Mouse (Mus musculus) kidney, embryonic 16.5 days (tissue): ENCODE data around the gene Rassf8. TPM values are rescaled to one million over a fixed set of nuclear protein-coding genes. Genes with fewer than 3 reads are reported as not detected.

Source experiments
- ATAC-seq: fragments of 200-750 bp; cut with Nextera tagmentation; 2 replicates; pipeline ENCODE4 v1.8.0; 2017; ENCODE audit warnings: moderate TSS enrichment; ENCODE audit not compliant: low FRiP score, low TSS enrichment
- H3K27ac ChIP-seq: fragments of 300-500 bp; sonication (generic); 2 replicates; pipeline ENCODE4 v1.5.1; 2014; ENCODE audit warnings: low read length
- H3K27me3 ChIP-seq: fragments of 300-500 bp; sonication (generic); 2 replicates; pipeline ENCODE4 v1.6.1; 2014; ENCODE audit warnings: low read length, control low read depth, mixed read lengths; ENCODE audit not compliant: insufficient read depth
- H3K36me3 ChIP-seq: fragments of 300-500 bp; sonication (generic); 2 replicates; pipeline ENCODE4 v1.6.1; 2014; ENCODE audit warnings: low read length, control low read depth, mixed read lengths; ENCODE audit not compliant: insufficient read depth
- H3K4me1 ChIP-seq: fragments of 300-500 bp; sonication (generic); 2 replicates; pipeline ENCODE4 v1.6.1; 2014; ENCODE audit warnings: low read length, control low read depth, mixed read lengths; ENCODE audit not compliant: insufficient read depth
- H3K4me2 ChIP-seq: fragments of 300-500 bp; sonication (generic); replicated peaks from 2 replicates; pipeline ENCODE4 v1.6.1; 2014; ENCODE audit warnings: low read depth, low read length
- H3K4me3 ChIP-seq: fragments of 300-500 bp; sonication (generic); 2 replicates; pipeline ENCODE4 v1.5.1; 2014; ENCODE audit warnings: mild to moderate bottlenecking, low read length
- H3K9ac ChIP-seq: fragments of 300-500 bp; sonication (generic); replicated peaks from 2 replicates; pipeline ENCODE4 v1.6.1; 2014; ENCODE audit warnings: low read length
- H3K9me3 ChIP-seq: fragments of 300-500 bp; sonication (generic); 2 replicates; pipeline ENCODE4 v1.6.1; 2016; ENCODE audit warnings: low read length, control low read depth
- WGBS: fragments of 180-500 bp; shearing (Covaris S2); extraction: QIAGEN DNeasy Blood & Tissue Kit; methylation state at CpG from one replicate; pipeline ENCODE4 v1.1.7; 2014; 5-methylcytosine and 5-hydroxymethylcytosine counted together
- polyA plus RNA-seq: library from polyadenylated mRNA; unstranded; fragments of >200 nt; fragmentation: Nextera tagmentation; extraction: Ambion mirVana; gene quantifications from 2 replicates; pipeline ENCODE4 v1.2.1, GENCODE M21; 2015

The Rassf8 gene
- polyA plus RNA-seq, 1 experiment from 2014 or later: 4.6 TPM

GRCm38 (mm10) chr6:145746921-145747670 lies 548 bp downstream of the Rassf8 start:
- peak overlapping the region; percentile 95 for H3K27ac ChIP-seq
- H3K4me2 ChIP-seq: peak overlapping the region; percentile 78
- peak overlapping the region; percentile 87 for H3K4me3 ChIP-seq
- H3K9ac ChIP-seq: peak overlapping the region; percentile 91
- peaks cover 14% of the 10 kb centered on the region; the same call in 1 of the 2 replicates for H3K4me1 ChIP-seq
- no peaks in the 10 kb centered on the region for H3K9me3 ChIP-seq
- under 1% methylated on average over 53 of the region's 55 CpGs for WGBS
- no peak for ATAC-seq
- no peaks in the 10 kb centered on the region for H3K27me3 ChIP-seq
- H3K36me3 ChIP-seq: peaks cover 11% of the 10 kb centered on the region; the same call in 1 of the 2 replicates

GRCm38 (mm10) chr6:145747671-145748640 lies 1.4 kb downstream of the Rassf8 start:
- peak overlapping the region; percentile 87 for H3K4me3 ChIP-seq
- H3K9ac ChIP-seq: peak overlapping the region; percentile 91
- H3K9me3 ChIP-seq: no peaks in the 10 kb centered on the region
- peaks cover 14% of the 10 kb centered on the region; the same call in 1 of the 2 replicates for H3K4me1 ChIP-seq
- ATAC-seq: no peak
- H3K4me2 ChIP-seq: peak overlapping the region; percentile 78
- peak overlapping the region; percentile 95 for H3K27ac ChIP-seq
- H3K36me3 ChIP-seq: peaks cover 11% of the 10 kb centered on the region; the same call in 1 of the 2 replicates
- 8% methylated on average over 16 of the region's 16 CpGs for WGBS
- H3K27me3 ChIP-seq: no peaks in the 10 kb centered on the region

GRCm38 (mm10) chr6:145750394-145750793 lies 3.8 kb downstream of the Rassf8 start:
- WGBS: 90% methylated on average over 3 of the region's 3 CpGs
- no peak overlapping the region for H3K27ac ChIP-seq
- H3K4me3 ChIP-seq: no peak overlapping the region
- H3K4me2 ChIP-seq: no peak overlapping the region
- no peaks in the 10 kb centered on the region for H3K27me3 ChIP-seq
- H3K4me1 ChIP-seq: peaks cover 14% of the 10 kb centered on the region; the same call in 1 of the 2 replicates
- ATAC-seq: no peak
- H3K9ac ChIP-seq: no peak overlapping the region
- no peaks in the 10 kb centered on the region for H3K9me3 ChIP-seq
- peaks cover 11% of the 10 kb centered on the region; the same call in 1 of the 2 replicates for H3K36me3 ChIP-seq

- Histone ChIP-seq H3K9me3 (no peaks in the 10 kb centered on the region), H3K27ac (no peak overlapping the region), H3K36me3 (peaks cover 11% of the 10 kb centered on the region; the same call in 1 of the 2 replicates), H3K4me1 (peaks cover 14% of the 10 kb centered on the region), H3K9ac (no peak overlapping the region), H3K4me3 (no peak overlapping the region), H3K4me2 (no peak overlapping the region), H3K27me3 (no peaks in the 10 kb centered on the region)
- WGBS: 82% methylated on average over 6 of the region's 6 CpGs
- ATAC-seq: no peak
Measured at GRCm38 (mm10) chr6:145753296-145753695, 6.7 kb downstream of the Rassf8 start.

GRCm38 (mm10) chr6:145754416-145754815 lies 7.9 kb downstream of the Rassf8 start:
- no peaks in the 10 kb centered on the region for H3K9me3 ChIP-seq
- no peak overlapping the region for H3K4me3 ChIP-seq
- no peaks in the 10 kb centered on the region for H3K27me3 ChIP-seq
- peaks cover 11% of the 10 kb centered on the region; the same call in 1 of the 2 replicates for H3K36me3 ChIP-seq
- H3K9ac ChIP-seq: no peak overlapping the region
- ATAC-seq: no peak
- H3K27ac ChIP-seq: no peak overlapping the region
- peaks cover 12% of the 10 kb centered on the region for H3K4me1 ChIP-seq
- no peak overlapping the region for H3K4me2 ChIP-seq
- WGBS: 80% methylated on average over 6 of the region's 6 CpGs

GRCm38 (mm10) chr6:145755942-145756639 lies 9.5 kb downstream of the Rassf8 start:
- 50% methylated on average over 14 of the region's 14 CpGs for WGBS
- Histone ChIP-seq H3K27ac (no peak overlapping the region), H3K36me3 (peaks cover 2% of the 10 kb centered on the region; the same call in 1 of the 2 replicates), H3K4me2 (no peak overlapping the region), H3K4me3 (no peak overlapping the region), H3K4me1 (peaks cover 26% of the 10 kb centered on the region), H3K9ac (no peak overlapping the region), H3K27me3 (no peaks in the 10 kb centered on the region), H3K9me3 (no peaks in the 10 kb centered on the region)
- no peak; the same call in 1 of the 2 replicates for ATAC-seq

GRCm38 (mm10) chr6:145756640-145757005 lies 10.1 kb downstream of the Rassf8 start:
- H3K36me3 ChIP-seq: no peaks in the 10 kb centered on the region
- H3K9me3 ChIP-seq: no peaks in the 10 kb centered on the region
- no peak overlapping the region for H3K4me3 ChIP-seq
- peaks cover 26% of the 10 kb centered on the region for H3K4me1 ChIP-seq
- WGBS: 75% methylated on average over 6 of the region's 6 CpGs
- H3K27me3 ChIP-seq: no peaks in the 10 kb centered on the region
- ATAC-seq: no peak
- H3K27ac ChIP-seq: no peak overlapping the region
- no peak overlapping the region for H3K9ac ChIP-seq
- no peak overlapping the region for H3K4me2 ChIP-seq

GRCm38 (mm10) chr6:145757346-145757745 lies 10.8 kb downstream of the Rassf8 start:
- ATAC-seq: no peak
- no peak overlapping the region for H3K9ac ChIP-seq
- H3K27me3 ChIP-seq: no peaks in the 10 kb centered on the region
- H3K36me3 ChIP-seq: no peaks in the 10 kb centered on the region
- 53% methylated on average over 3 of the region's 3 CpGs for WGBS
- peaks cover 26% of the 10 kb centered on the region for H3K4me1 ChIP-seq
- no peak overlapping the region for H3K27ac ChIP-seq
- H3K4me2 ChIP-seq: no peak overlapping the region
- H3K4me3 ChIP-seq: no peak overlapping the region
- no peaks in the 10 kb centered on the region for H3K9me3 ChIP-seq

- no peak overlapping the region for H3K9ac ChIP-seq
- 73% methylated on average over 10 of the region's 10 CpGs for WGBS
- no peaks in the 10 kb centered on the region for H3K36me3 ChIP-seq
- H3K4me3 ChIP-seq: no peak overlapping the region
- no peaks in the 10 kb centered on the region for H3K9me3 ChIP-seq
- H3K27ac ChIP-seq: no peak overlapping the region
- H3K27me3 ChIP-seq: no peaks in the 10 kb centered on the region
- no peak for ATAC-seq
- H3K4me2 ChIP-seq: no peak overlapping the region
- peaks cover 27% of the 10 kb centered on the region for H3K4me1 ChIP-seq
Measured at GRCm38 (mm10) chr6:145758685-145759084, 12.1 kb downstream of the Rassf8 start.
